Mouse (Mus musculus): ENCODE data around the gene Tbx10. TPM values are rescaled to one million over a fixed set of nuclear protein-coding genes. Genes with fewer than 3 reads are reported as not detected.

Gene Tbx10
- polyA plus RNA-seq, 1 experiment from 2014 or later, result 0.11 TPM

GRCm38 (mm10) chr19:3994932-3995331, 2.4 kb downstream of the Tbx10 start:
- no peak overlapping the region for H3K9ac ChIP-seq (ENCODE audit: low read depth, low read length)
- no peak overlapping the region for H3K4me2 ChIP-seq
- WGBS (ENCODE audit: insufficient replicate concordance), result 66% methylated on average over 6 of the region's 6 CpGs
- no peak overlapping the region for H3K27ac ChIP-seq (ENCODE audit: low read depth, low read length)
- no peak overlapping the region for H3K4me3 ChIP-seq (ENCODE audit: low read depth, low read length)
- H3K27me3 ChIP-seq (ENCODE audit: control insufficient read depth, insufficient read depth, low read length), result no peaks in the 10 kb centered on the region; the same call in 1 of the 2 replicates
- H3K4me1 ChIP-seq (ENCODE audit: control insufficient read depth, insufficient read depth, low read length), result 0 out of 2 replicates have a peak, but pooled peaks cover 3% of the 10 kb centered on the region
- no peaks in the 10 kb centered on the region for H3K9me3 ChIP-seq (replicated peaks; ENCODE audit: control insufficient read depth, low read length)
- H3K36me3 ChIP-seq (ENCODE audit: control insufficient read depth, insufficient read depth, low read length), result no peaks in the 10 kb centered on the region
- no peak for ATAC-seq (replicated peaks; ENCODE audit: insufficient number of reproducible peaks, low FRiP score, low TSS enrichment)

- no peak for ATAC-seq (replicated peaks; ENCODE audit: insufficient number of reproducible peaks, low FRiP score, low TSS enrichment)
- Histone ChIP-seq H3K9me3 (replicated peaks; ENCODE audit: control insufficient read depth, low read length) (no peaks in the 10 kb centered on the region), H3K27me3 (ENCODE audit: control insufficient read depth, insufficient read depth, low read length) (no peaks in the 10 kb centered on the region; the same call in 1 of the 2 replicates), H3K9ac (ENCODE audit: low read depth, low read length) (no peak overlapping the region), H3K27ac (ENCODE audit: low read depth, low read length) (no peak overlapping the region), H3K4me1 (ENCODE audit: control insufficient read depth, insufficient read depth, low read length) (0 out of 2 replicates have a peak, but pooled peaks cover 3% of the 10 kb centered on the region), H3K4me3 (ENCODE audit: low read depth, low read length) (no peak overlapping the region), H3K36me3 (ENCODE audit: control insufficient read depth, insufficient read depth, low read length) (no peaks in the 10 kb centered on the region), H3K4me2 (no peak overlapping the region)
- 81% methylated on average over 3 of the region's 3 CpGs for WGBS (ENCODE audit: insufficient replicate concordance)
Measured at GRCm38 (mm10) chr19:3995505-3995904, 3.0 kb downstream of the Tbx10 start.

GRCm38 (mm10) chr19:3996106-3996505, 3.6 kb downstream of the Tbx10 start:
- no peak for ATAC-seq (replicated peaks; ENCODE audit: insufficient number of reproducible peaks, low FRiP score, low TSS enrichment)
- WGBS (ENCODE audit: insufficient replicate concordance), result 66% methylated on average over 7 of the region's 7 CpGs

GRCm38 (mm10) chr19:3996747-3997146, 4.2 kb downstream of the Tbx10 start:
- Histone ChIP-seq H3K4me3 (ENCODE audit: low read depth, low read length) (no peak overlapping the region), H3K27me3 (ENCODE audit: control insufficient read depth, insufficient read depth, low read length) (no peaks in the 10 kb centered on the region; the same call in 1 of the 2 replicates), H3K27ac (ENCODE audit: low read depth, low read length) (no peak overlapping the region), H3K4me1 (ENCODE audit: control insufficient read depth, insufficient read depth, low read length) (peaks cover 12% of the 10 kb centered on the region), H3K36me3 (ENCODE audit: control insufficient read depth, insufficient read depth, low read length) (no peaks in the 10 kb centered on the region), H3K9ac (ENCODE audit: low read depth, low read length) (no peak overlapping the region), H3K9me3 (replicated peaks; ENCODE audit: control insufficient read depth, low read length) (no peaks in the 10 kb centered on the region), H3K4me2 (no peak overlapping the region)
- WGBS (ENCODE audit: insufficient replicate concordance), result 77% methylated on average over 8 of the region's 8 CpGs
- ATAC-seq (replicated peaks; ENCODE audit: insufficient number of reproducible peaks, low FRiP score, low TSS enrichment), result no peak

More at GRCm38 (mm10) chr19:3996106-3996505, 3.6 kb downstream of the Tbx10 start:
- no peak overlapping the region for H3K4me3 ChIP-seq (ENCODE audit: low read depth, low read length)
- peaks cover 5% of the 10 kb centered on the region for H3K4me1 ChIP-seq (ENCODE audit: control insufficient read depth, insufficient read depth, low read length)
- no peaks in the 10 kb centered on the region for H3K9me3 ChIP-seq (replicated peaks; ENCODE audit: control insufficient read depth, low read length)
- H3K27me3 ChIP-seq (ENCODE audit: control insufficient read depth, insufficient read depth, low read length), result no peaks in the 10 kb centered on the region; the same call in 1 of the 2 replicates
- H3K4me2 ChIP-seq, result no peak overlapping the region
- H3K27ac ChIP-seq (ENCODE audit: low read depth, low read length), result no peak overlapping the region
- no peaks in the 10 kb centered on the region for H3K36me3 ChIP-seq (ENCODE audit: control insufficient read depth, insufficient read depth, low read length)
- H3K9ac ChIP-seq (ENCODE audit: low read depth, low read length), result no peak overlapping the region

GRCm38 (mm10) chr19:3997231-3997630, 4.7 kb downstream of the Tbx10 start:
- H3K9ac ChIP-seq (ENCODE audit: low read depth, low read length), result no peak overlapping the region

GRCm38 (mm10) chr19:3998335-3998734, 5.8 kb downstream of the Tbx10 start:
- H3K4me1 ChIP-seq (ENCODE audit: control insufficient read depth, insufficient read depth, low read length), result peaks cover 21% of the 10 kb centered on the region
- WGBS (ENCODE audit: insufficient replicate concordance), result 70% methylated on average over 8 of the region's 8 CpGs
- no peaks in the 10 kb centered on the region for H3K27me3 ChIP-seq (ENCODE audit: control insufficient read depth, insufficient read depth, low read length)
- H3K4me3 ChIP-seq (ENCODE audit: low read depth, low read length), result no peak overlapping the region
- H3K9ac ChIP-seq (ENCODE audit: low read depth, low read length), result no peak overlapping the region
- no peak for ATAC-seq (replicated peaks; ENCODE audit: insufficient number of reproducible peaks, low FRiP score, low TSS enrichment)
- H3K27ac ChIP-seq (ENCODE audit: low read depth, low read length), result no peak overlapping the region
- no peak overlapping the region for H3K4me2 ChIP-seq
- no peaks in the 10 kb centered on the region for H3K9me3 ChIP-seq (replicated peaks; ENCODE audit: control insufficient read depth, low read length)
- H3K36me3 ChIP-seq (ENCODE audit: control insufficient read depth, insufficient read depth, low read length), result no peaks in the 10 kb centered on the region

More at GRCm38 (mm10) chr19:3997231-3997630, 4.7 kb downstream of the Tbx10 start:
- H3K4me1 ChIP-seq (ENCODE audit: control insufficient read depth, insufficient read depth, low read length), result peaks cover 17% of the 10 kb centered on the region
- no peaks in the 10 kb centered on the region for H3K27me3 ChIP-seq (ENCODE audit: control insufficient read depth, insufficient read depth, low read length)
- no peaks in the 10 kb centered on the region for H3K36me3 ChIP-seq (ENCODE audit: control insufficient read depth, insufficient read depth, low read length)
- WGBS (ENCODE audit: insufficient replicate concordance), result 49% methylated on average over 8 of the region's 8 CpGs
- no peak overlapping the region for H3K4me3 ChIP-seq (ENCODE audit: low read depth, low read length)
- no peak for ATAC-seq (replicated peaks; ENCODE audit: insufficient number of reproducible peaks, low FRiP score, low TSS enrichment)
- H3K4me2 ChIP-seq, result no peak overlapping the region
- H3K27ac ChIP-seq (ENCODE audit: low read depth, low read length), result no peak overlapping the region
- no peaks in the 10 kb centered on the region for H3K9me3 ChIP-seq (replicated peaks; ENCODE audit: control insufficient read depth, low read length)

- H3K4me1 ChIP-seq (ENCODE audit: control insufficient read depth, insufficient read depth, low read length), result peaks cover 28% of the 10 kb centered on the region
- 79% methylated on average over 9 of the region's 9 CpGs for WGBS (ENCODE audit: insufficient replicate concordance)
- H3K4me2 ChIP-seq, result peak overlapping the region; percentile 89
- peak overlapping the region; percentile 71 for H3K4me3 ChIP-seq (ENCODE audit: low read depth, low read length)
- H3K27me3 ChIP-seq (ENCODE audit: control insufficient read depth, insufficient read depth, low read length), result no peaks in the 10 kb centered on the region
- no peaks in the 10 kb centered on the region for H3K9me3 ChIP-seq (replicated peaks; ENCODE audit: control insufficient read depth, low read length)
- H3K36me3 ChIP-seq (ENCODE audit: control insufficient read depth, insufficient read depth, low read length), result no peaks in the 10 kb centered on the region
- ATAC-seq (replicated peaks; ENCODE audit: insufficient number of reproducible peaks, low FRiP score, low TSS enrichment), result no peak
- no peak overlapping the region; the same call in 1 of the 2 replicates for H3K27ac ChIP-seq (ENCODE audit: low read depth, low read length)
- no peak overlapping the region for H3K9ac ChIP-seq (ENCODE audit: low read depth, low read length)
Measured at GRCm38 (mm10) chr19:3999121-3999730, 6.7 kb downstream of the Tbx10 start.

- WGBS (ENCODE audit: insufficient replicate concordance), result under 1% methylated on average over 64 of the region's 64 CpGs
- 0 out of 2 replicates have a peak, but pooled peaks cover 2% of the 10 kb centered on the region for H3K36me3 ChIP-seq (ENCODE audit: control insufficient read depth, insufficient read depth, low read length)
- H3K27ac ChIP-seq (ENCODE audit: low read depth, low read length), result peak within 1 kb of the TSS; percentile 99
- peaks cover 39% of the 10 kb centered on the region for H3K4me1 ChIP-seq (ENCODE audit: control insufficient read depth, insufficient read depth, low read length)
- peak; percentile 85 for ATAC-seq (replicated peaks; ENCODE audit: insufficient number of reproducible peaks, low FRiP score, low TSS enrichment)
- H3K4me2 ChIP-seq, result peak within 1 kb of the TSS; percentile 89
- H3K4me3 ChIP-seq (ENCODE audit: low read depth, low read length), result peak within 1 kb of the TSS; percentile 71
- no peaks in the 10 kb centered on the region for H3K27me3 ChIP-seq (ENCODE audit: control insufficient read depth, insufficient read depth, low read length)
- no peaks in the 10 kb centered on the region for H3K9me3 ChIP-seq (replicated peaks; ENCODE audit: control insufficient read depth, low read length)
- H3K9ac ChIP-seq (ENCODE audit: low read depth, low read length), result peak within 1 kb of the TSS; percentile 89
Measured at GRCm38 (mm10) chr19:4000119-4000900, 7.8 kb downstream of the Tbx10 start, which contains the start of the genes Nudt8 and Gm49405. Nudt8 (plus strand) TSS chr19:4000580. Gm49405 (plus strand) TSS chr19:4000626.
